Mouse (Mus musculus): ENCODE data around the gene Fancc.
A peak's percentile ranks its signal among the peaks of the same experiment; 100 is the strongest.

The Fancc gene

DNA sequence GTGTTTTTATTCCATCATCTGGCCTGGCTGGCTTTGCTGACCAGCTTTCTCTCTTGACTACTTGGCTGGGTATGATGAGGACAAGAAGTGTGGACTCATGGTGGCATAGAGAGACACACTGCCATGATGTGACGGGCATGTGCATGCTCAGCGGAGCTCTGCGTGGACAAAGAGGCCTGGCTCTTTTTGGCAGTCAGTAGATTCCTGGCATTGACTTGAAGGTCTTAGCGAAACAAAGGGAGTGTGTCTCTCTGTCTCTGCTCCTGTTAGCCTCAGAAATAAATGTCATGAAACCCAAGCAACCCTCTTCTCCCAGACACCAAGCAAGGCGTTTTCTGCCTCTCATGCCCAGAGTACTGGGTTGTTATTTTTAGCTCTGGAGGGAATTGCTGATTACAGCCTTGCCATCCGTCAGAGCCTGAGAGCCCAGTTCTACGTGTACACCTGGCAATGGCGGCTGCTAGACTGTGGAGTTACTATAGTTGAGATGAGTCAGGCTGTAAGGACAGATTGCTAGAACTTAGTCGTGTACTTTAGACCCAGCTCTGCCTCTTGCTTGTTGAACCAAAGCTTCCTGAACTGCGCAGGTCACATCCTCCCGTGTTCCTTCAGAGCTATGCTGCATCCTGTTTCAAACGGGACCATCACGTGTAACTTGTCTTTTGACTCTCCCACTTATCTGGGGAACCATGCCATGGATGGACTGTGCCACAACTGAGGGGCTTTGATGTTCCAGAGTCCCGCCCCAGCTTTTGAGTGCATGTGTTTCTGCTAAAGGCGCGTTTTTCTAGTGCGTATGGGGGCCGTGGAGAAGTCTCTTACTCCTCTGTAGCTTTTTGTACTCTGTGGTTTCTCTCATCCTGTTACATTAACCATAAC lies 236.1 kb downstream of the Fancc start:
- peak; percentile 79 for DNase-seq (ENCODE audit: low spot score)

DNA sequence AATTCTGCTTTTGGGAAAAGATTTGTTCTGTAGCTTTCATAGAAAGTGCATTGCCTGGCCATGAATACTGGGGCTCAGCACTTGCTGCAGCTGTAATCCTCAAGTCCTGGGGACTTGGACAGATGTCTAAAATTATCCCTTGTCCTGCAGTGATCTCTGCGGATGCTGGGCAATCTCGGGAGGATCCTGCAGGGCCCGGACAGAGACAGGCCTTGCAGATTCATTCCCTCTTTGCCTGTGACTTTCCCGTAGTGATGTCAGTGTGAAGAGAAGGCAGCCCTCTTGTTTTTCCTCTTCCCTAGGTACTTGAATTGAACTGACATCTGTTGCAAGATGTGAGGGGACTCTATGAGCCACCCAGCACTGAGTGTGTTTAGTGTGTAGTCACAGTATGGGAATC lies 236.9 kb downstream of the Fancc start:
- no peak for DNase-seq (ENCODE audit: low spot score)

DNA sequence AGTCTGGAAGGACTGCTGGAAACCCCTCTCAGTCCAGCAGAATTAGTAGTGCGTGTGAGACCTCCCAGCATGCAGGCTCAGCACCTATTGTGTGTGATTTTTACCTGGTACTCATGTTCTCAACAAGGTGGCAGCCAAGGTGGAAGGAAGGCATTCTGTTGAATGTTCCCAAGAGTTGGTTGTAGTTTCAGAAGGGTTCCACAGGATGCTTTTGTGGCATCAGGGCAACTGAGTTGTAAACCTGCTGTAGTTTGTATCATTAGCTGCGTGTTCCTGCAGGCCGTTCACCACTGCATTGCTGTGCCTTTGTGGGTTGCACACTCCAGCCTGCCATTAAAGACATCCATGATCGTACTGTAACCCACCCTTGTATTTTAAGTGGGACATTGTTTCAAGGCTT lies 238.4 kb downstream of the Fancc start:
- no peak for DNase-seq (ENCODE audit: low spot score)

DNA sequence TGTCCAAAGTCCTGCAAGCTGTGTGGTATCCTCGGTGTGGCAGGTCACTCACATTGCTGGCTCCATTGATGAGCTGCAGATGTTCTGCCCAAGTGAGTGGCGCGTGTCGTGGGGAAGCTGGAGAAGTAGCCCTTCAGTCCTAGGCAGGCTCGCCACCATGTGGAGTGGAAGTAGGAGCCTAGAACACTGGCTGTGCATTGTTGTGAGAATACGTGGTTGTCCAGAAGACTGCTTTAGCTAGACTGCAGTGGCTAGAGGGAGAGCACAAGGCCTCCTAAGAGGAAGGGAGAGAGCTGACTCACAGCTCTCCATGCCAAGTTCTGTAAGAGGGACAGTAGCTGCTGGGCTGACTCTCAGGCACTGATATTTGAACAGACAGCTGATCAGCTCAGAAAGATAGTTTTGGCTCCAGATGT lies 238.9 kb downstream of the Fancc start:
- DNase-seq (ENCODE audit: low spot score): no peak

DNA sequence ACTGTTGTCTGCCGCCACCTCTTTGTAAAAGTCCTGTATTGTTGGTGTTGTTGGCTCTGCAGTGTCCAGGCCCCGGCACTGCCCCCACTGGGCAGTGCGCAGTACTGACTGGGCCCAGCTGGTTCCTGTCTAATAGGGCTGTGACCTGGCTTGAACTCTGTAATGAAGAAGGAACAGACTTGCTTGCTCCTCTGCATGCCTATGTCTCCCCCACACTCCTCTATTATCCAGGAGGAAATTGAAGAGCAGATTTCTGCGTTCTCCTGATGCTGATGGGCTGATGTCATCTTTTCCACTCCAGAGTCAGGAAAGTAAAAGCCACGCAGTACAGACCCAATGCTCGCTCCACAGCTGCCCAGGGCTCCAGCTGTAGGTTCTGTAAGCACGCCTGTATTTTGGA lies 240.3 kb downstream of the Fancc start:
- no peak for DNase-seq (ENCODE audit: low spot score)

DNA sequence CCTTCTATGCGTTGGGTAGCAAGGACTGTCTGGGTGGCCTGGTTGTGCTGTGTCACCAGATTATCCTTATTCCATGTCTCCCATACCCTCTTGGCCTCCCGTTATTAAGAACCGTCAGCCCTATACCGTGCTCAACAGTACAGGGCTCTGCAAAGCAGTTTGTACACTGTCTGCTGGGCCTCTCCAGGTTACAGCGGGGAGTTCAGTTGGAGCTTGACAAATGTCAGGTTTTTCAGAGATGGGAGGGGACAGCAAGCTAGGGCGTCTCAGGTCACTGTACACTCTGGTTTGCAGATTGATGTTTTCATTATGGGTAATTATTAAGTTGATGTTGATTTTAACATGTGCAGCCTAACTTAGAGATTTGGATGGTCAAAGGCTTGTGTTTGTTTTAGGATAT lies 240.9 kb downstream of the Fancc start:
- DNase-seq (ENCODE audit: low spot score): no peak

DNA sequence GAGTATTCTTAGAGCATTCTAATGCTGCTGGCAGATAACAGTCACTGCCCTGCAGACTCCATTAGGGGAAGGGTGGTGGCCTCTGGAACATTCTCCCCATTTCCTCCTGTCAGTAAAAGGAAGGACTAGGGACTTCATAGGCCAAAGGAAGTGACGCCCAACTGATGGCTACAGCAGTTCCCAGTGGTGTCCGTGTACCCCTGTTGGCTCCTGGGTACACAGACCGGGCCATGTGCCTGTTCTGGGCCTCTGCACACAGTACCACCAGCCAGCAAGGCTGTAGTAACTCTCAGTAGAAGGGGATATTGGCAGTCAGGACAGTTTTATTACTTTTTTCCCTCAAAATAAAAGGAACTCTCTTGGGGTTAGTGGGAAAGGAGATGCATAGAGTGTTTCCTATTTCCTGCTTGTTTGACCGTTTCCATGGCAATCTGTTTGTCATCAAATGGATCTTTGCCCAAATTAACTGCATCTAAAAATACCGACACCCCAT lies 241.5 kb downstream of the Fancc start:
- DNase-seq (ENCODE audit: low spot score): no peak

DNA sequence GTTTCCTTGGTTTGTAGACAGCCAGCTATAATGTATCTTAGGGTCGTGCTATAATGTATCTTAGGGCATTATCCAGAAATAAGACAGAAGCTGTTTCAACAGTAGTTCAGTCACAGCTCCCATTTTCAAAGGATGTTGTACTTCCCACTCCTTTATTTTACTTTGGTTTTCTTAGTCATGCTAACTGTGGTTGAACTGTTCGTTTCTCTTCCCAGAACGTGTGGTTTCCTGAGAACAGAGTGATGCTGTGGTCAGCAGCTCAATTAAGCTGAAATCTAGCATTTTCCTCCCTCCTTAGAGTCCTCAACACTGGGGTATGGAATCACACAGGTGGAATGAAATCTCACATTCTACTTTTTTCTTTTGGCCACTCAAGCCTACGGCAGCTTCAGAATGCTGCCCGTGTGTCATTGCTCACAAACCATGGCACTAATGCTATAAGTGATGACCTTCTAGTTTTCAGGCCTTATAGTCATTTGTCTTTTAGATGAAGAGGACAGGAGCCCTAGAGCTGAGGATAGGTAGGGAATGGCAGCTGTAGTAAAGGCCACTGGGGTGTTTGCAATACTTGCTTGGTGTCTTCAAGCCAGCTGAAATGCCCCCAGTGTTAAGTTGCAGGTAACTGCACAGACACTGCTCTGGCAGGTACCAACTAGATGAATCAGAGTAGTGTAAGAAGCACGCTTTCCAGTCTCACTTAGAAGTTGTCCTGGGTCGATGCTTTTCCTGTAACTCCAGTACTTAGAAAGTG lies 243.0 kb downstream of the Fancc start:
- no peak for DNase-seq (ENCODE audit: low spot score)

DNA sequence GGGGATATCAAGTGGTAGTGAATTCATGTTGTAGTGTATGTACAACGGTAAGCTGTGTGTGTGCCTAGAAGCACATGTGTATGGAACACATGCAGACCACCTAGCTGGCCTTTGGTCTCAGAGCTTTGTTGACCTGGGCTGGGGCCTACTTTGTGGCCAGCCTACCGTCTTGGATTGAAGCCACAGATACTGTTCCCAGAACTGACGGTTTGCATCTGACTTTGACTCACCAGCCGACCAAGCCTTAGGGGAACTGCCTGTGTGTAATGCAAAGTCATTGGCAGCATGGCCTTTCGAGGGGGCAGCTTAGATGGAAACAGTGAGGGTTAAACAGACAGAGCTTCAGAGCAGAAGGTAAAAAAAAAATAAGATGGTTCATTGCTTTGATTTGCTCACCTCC lies 243.9 kb downstream of the Fancc start:
- no peak for DNase-seq (ENCODE audit: low spot score)

DNA sequence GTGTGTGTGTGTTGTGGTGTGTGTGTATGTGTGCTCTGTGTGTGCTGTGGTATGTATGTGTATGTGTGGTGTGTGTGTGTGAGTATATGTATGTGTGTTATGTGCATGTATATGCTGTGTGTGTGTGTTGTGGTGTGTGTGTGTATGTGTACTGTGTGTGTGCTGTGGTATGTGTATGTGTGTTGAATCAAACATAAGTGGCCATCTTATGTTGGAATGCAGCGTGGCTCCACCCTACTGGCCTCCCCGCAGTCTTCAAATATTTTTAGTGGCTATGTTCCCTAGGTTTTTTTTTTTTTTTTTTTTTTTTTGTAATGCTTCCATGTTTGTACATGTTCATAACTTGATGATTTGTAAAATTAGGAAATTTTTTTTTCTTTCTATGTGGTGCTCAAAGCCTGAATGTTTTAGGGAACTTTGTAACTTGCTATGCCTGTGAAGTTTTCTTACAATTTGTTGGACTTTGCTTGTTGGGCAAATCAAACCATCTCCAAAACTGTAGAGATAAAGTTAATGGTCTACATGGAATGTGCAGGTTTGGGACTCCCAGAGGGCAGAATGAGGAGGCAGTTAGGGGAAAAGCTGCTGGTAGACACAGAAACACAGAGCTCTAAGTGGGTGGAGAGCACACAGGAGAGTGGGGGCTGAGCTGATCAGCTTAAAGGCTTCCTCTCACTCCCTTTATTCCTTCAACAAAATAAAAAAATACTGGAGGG lies 244.6 kb downstream of the Fancc start:
- DNase-seq (ENCODE audit: low spot score): no peak

DNA sequence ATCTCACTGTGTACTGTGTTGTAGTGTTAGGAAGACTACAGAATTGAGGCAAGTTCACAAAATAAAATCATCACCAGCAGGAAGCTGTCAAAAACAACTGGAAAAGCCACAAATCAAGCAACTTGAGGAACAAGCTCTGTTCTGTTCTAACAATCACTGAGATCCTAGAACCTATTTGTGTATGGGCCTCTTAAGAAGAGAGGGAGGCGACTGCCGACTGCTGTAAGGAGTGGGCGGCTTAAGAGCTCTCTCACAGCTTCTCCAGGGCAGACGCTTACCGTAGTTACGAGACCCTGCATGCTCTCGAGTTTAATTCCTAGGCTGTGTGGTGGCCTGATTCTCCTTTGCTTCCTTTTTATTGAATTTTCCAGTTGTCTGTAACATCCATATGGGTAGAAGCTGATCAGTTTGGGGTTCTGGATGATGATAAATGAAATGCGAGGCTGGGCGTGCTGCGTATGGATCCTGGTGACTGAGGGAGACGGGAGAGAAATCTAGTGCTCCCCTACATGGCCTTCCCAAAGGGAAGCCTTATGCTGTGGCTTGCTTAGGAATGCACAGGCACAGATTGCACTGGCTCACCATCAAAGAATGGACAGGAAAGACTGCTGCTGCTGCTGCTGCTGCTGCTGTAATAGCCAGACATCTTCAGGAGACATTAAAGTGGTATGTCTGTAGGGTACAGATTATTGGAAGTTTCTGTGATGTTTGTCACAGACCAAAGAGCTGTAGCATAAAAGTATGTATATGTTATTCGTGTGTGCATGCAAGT lies 245.8 kb downstream of the Fancc start:
- DNase-seq (ENCODE audit: low spot score): no peak

DNA sequence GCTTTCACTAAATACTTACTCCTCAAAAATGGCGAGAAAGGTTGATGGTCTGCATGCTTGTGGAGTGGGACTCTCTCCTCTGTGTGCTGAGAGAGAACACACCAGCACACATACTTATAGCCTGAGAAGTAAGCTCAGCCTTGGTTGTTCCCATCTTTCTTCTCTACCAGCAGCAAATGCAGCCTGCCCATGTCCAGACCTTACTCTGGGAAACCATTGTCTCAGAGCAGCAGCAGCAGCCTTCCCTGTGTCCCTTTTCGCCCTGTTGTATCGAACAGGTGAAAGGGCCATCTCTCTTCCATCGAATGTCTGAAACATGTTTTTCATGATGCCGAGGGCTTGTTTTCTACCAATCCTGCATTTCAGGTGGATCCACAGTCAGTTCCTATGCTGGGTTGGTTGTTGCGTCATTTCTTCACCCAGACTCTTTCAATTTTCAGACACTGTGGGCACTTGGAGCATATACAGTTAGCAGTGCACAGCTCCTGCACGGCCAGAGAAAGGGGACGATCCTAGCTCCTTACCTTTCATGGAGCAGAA lies 246.6 kb downstream of the Fancc start:
- no peak for DNase-seq (ENCODE audit: low spot score)

DNA sequence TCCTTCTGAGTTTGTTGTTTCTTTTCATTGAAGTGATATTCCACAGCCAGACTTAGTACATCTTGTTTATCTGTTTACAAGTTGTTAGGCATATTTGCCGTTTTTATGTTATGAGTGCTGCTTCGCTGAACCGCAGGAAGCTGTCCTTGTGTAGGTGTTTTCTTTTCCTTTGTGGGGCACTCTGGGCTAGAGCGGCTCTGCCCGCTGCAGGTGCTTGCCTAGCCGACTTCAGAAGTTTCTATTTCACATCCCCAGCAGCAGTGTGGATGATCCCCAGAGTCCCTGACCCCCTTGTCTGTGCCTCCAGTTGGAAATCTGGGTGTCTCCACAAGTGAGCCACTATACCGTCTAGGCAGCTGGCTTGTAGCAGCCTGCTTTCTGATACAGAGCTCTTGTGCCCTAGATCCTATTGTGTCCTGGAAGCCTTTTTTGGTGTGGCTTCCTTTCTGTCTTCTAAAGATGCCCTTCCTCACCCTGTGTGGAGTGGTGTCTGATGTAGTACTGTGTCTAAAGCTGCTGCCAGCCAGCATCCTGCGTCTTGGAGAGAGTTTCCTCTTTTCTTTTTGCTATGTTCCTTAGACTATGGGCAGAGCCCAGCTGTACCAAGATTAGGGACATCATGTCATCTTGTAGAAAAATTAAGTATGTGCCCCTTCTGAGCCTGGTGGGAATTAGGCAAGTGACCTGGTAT lies 247.2 kb downstream of the Fancc start:
- peak; percentile 25 for DNase-seq (ENCODE audit: low spot score)

DNA sequence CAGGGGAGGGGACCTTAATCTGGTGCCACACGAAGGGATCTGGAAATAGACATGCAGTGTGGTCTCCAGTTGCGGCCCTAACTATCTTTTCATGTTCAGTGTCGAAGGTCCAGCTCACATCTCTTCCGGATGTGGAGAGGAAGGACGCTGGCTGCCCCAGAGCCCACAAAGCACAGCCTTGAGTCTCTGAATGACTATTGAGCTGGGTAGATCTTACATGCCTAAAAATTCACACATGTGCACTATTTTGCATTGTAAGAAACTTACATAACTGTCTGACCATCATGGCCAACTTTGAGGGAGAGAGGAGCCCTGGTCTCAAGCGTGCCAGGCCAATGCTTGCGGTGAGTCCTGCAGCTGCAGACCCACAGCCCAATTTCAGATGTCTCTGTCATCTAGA lies 247.9 kb downstream of the Fancc start:
- DNase-seq (ENCODE audit: low spot score): no peak

DNA sequence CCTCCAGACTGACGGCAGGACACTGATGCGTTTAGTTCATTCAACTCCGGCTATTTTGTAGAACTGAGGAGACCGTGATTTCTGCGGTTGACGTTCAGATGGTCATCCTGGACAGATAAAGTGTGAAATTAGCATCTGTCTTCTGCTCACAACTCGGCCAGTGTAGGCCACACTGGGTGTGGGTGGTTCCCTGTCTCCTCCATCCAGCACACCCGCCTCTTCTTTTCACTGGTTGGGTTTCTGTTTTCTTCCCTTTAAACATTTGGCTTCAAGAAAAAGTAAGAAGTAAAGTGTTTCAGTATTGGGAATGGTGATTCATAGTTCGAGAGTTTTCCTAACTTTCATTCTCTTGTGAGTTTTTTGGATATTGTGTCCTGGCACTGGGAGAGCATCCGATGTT lies 248.8 kb downstream of the Fancc start:
- no peak for DNase-seq (ENCODE audit: low spot score)

DNA sequence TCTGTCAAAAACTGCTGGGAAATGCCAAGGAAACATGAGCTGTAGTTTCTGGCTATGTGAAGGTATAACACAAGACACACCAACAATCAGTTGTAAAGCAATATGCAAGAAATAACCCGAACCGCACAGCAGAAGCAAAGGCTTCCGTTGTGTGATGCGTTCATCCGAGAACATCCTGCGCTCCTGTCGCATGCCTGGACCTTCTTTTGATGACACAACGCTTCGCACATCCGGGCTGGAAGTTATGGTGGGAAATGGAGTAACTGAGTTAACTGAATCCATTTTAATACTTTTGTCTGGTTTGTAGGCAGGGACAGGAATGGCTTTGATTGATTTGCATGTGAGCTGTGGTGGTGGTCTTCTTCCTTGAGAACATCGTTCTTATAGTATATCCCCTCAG lies 249.4 kb downstream of the Fancc start:
- DNase-seq (ENCODE audit: low spot score): no peak

DNA sequence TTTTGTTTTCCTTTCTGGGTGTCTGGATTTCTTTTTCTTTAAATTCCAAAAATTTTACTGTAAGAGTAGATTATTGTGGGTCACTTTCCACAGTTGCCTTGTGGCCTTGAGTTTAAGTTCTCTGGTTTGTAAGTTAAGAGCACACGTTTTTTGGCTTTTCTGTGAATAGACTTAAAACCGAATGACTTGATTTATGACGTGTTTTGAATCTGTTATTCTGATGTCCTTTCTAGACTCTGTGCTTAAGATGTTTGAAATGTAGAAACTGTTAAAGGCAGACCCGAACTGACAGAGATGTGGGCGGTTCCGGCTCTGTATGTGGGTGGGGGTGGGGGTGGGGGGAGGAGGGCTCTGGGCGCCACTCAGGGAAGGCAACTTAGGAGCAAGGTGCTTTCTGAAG lies 250.0 kb downstream of the Fancc start:
- DNase-seq (ENCODE audit: low spot score): no peak

DNA sequence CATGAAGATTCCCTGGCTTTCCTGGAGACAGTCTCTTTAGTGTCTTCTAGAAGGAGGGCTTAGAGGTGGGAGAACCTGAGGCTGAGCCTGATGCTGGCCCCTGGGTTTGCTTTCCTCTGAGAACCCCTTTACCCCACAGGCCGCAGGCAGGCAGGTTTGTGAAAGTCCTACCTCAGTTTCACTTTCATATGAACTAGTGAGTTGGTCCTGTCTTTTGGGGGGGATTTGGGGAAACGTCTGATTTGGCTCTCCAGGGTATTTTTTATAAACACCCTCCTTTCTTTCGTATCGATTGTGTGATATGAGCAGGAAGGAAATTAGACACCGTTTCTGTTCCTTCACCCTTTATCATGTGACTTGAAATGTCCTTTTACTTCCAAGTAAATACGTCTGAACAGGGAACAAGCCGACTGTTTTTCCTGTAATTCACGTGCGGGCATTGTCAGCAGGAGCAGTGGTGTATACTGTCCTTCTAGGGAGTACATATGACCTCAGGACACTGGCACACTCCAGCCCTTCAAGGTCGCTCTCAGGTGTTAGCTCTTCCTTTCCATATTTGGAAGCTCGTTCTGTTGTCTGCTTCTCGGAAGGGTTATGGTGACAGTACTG lies 250.6 kb downstream of the Fancc start:
- DNase-seq (ENCODE audit: low spot score): no peak

DNA sequence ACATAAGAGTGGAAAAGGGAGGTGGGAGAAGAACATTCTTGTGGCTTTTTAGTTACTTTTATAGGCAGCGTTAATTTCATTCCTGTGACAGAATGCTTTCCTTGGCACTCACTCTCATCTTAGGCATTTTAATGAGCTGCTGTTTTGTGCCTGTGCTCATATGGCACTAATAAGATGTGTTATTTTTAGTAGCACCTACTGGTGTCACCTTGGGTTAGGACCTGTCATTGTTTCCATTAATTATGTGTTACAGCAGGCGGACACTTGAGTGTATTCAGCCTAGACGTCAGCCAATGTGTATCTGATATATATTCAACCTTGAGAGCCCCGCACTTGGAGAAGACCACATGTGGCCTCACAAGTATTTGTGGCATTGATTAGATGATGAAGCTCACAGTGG lies 251.3 kb downstream of the Fancc start:
- no peak for DNase-seq (ENCODE audit: low spot score)

DNA sequence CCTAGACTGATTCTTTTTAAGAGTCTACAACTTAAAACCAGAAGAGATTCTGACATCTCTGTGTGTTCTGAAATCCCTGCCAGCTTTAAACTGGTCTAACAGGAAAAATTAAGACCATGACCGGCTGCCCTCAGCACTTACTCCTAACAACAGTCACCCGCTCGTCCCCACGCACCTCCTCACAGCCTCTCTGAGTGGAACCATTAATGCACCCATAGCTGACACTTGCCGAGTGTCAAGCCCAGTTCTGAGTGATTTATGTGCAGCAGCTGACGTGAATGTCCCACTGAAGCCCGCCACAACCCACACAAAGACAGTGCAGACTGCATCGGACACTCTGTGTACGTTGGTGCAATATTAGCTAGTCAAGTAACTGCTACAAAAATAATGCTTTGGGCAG lies 251.9 kb downstream of the Fancc start:
- no peak for DNase-seq (ENCODE audit: low spot score)

DNA sequence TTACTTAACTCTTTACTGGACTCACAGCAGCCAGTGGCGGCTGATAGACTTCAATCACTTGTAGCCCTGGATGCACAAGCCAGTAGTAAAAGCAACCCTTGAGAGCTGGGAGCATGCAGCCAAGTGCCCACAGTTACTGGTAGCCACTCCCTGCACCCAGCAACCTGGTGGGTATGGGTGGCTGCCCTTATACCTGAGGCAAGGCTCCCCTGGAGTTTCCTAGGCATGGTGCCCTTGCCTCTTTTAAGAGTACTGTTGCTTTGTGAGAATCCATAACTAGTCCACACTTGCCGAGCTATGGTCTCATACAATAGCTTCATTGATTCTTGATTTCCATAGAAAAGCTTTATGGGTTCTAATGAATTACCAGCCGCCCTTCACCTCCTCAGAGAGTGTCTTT lies 252.7 kb downstream of the Fancc start:
- DNase-seq (ENCODE audit: low spot score): no peak

Data from T-cell, adult 2 months (primary cell).